Mouse (Mus musculus): ENCODE data around the gene 4930535I16Rik. TPM values are rescaled to one million over a fixed set of nuclear protein-coding genes. Genes with fewer than 3 reads are reported as not detected.

4930535I16Rik gene
- polyA plus RNA-seq, 1 experiment, result not detected

GRCm38 (mm10) chr4:123929994-123930393, 12.2 kb upstream of the 4930535I16Rik start:
- Histone ChIP-seq H3K27me3 (ENCODE audit: control insufficient read depth, insufficient read depth, insufficient read length) (no peaks in the 10 kb centered on the region), H3K79me2 (ENCODE audit: control insufficient read depth, insufficient read depth) (peaks cover 3% of the 10 kb centered on the region), H3ac (ENCODE audit: control insufficient read depth, insufficient read length) (no peak overlapping the region), H3K4me3 (no peak overlapping the region), H3K36me3 (ENCODE audit: control insufficient read depth, insufficient read depth) (peaks cover 57% of the 10 kb centered on the region), H3K4me2 (ENCODE audit: low read depth) (no peak overlapping the region)
- TF ChIP-seq POLR2AphosphoS2 (IDR thresholded peaks at IDR 0.05; ENCODE audit: insufficient read length, low read depth), result no peak
- TF ChIP-seq MAX (IDR thresholded peaks at IDR 0.05; ENCODE audit: low read depth), result no peak
- TF ChIP-seq USF1 (IDR thresholded peaks at IDR 0.05; ENCODE audit: low read depth), result no peak
- no peak for TF ChIP-seq MYOG (IDR thresholded peaks at IDR 0.05; ENCODE audit: control insufficient read depth in 1 of 3, insufficient read depth in 1 of 3, insufficient read length in 2 of 3, low read depth in 2 of 3)
- no peak for TF ChIP-seq TCF3 (IDR thresholded peaks at IDR 0.05; ENCODE audit: insufficient read length, low read depth)
- TF ChIP-seq POLR2A (IDR thresholded peaks at IDR 0.05; ENCODE audit: insufficient read length, low read depth), result no peak
- TF ChIP-seq E2F4 (IDR thresholded peaks at IDR 0.05; ENCODE audit: insufficient read depth), result no peak
- TF ChIP-seq TCF12 (IDR thresholded peaks at IDR 0.05; ENCODE audit: insufficient read depth, poor library complexity, severe bottlenecking), result no peak
- no peak for TF ChIP-seq CEBPB (IDR thresholded peaks at IDR 0.05; ENCODE audit: insufficient read depth, poor library complexity, severe bottlenecking)
- no peak for TF ChIP-seq REST (IDR thresholded peaks at IDR 0.05; ENCODE audit: insufficient read depth, insufficient read length)
- no peak for TF ChIP-seq SRF (IDR thresholded peaks at IDR 0.05; ENCODE audit: control insufficient read depth, insufficient read length, low read depth)
- no peak for TF ChIP-seq MYOD1 (IDR thresholded peaks at IDR 0.05; ENCODE audit: control insufficient read depth in 1 of 3, insufficient read length in 2 of 3, low read depth in 2 of 3)

GRCm38 (mm10) chr4:123927961-123928360, 10.1 kb upstream of the 4930535I16Rik start:
- Histone ChIP-seq H3K27me3 (ENCODE audit: control insufficient read depth, insufficient read depth, insufficient read length) (no peaks in the 10 kb centered on the region), H3K4me2 (ENCODE audit: low read depth) (no peak overlapping the region), H3K4me3 (no peak overlapping the region), H3K79me2 (ENCODE audit: control insufficient read depth, insufficient read depth) (peaks cover 3% of the 10 kb centered on the region), H3K36me3 (ENCODE audit: control insufficient read depth, insufficient read depth) (peaks cover 56% of the 10 kb centered on the region), H3ac (ENCODE audit: control insufficient read depth, insufficient read length) (no peak overlapping the region)
- TF ChIP-seq TCF3 (IDR thresholded peaks at IDR 0.05; ENCODE audit: insufficient read length, low read depth) (no peak), REST (IDR thresholded peaks at IDR 0.05; ENCODE audit: insufficient read depth, insufficient read length) (no peak), CEBPB (IDR thresholded peaks at IDR 0.05; ENCODE audit: insufficient read depth, poor library complexity, severe bottlenecking) (no peak), E2F4 (IDR thresholded peaks at IDR 0.05; ENCODE audit: insufficient read depth) (no peak), MYOD1 (IDR thresholded peaks at IDR 0.05; ENCODE audit: control insufficient read depth in 1 of 3, insufficient read length in 2 of 3, low read depth in 2 of 3) (peak in 2 of 3 experiments; percentile 31 to 54), TCF12 (IDR thresholded peaks at IDR 0.05; ENCODE audit: insufficient read depth, poor library complexity, severe bottlenecking) (no peak), MYOG (IDR thresholded peaks at IDR 0.05; ENCODE audit: control insufficient read depth in 1 of 3, insufficient read depth in 1 of 3, insufficient read length in 2 of 3, low read depth in 2 of 3) (peak in 2 of 3 experiments; percentile 30)

- Histone ChIP-seq H3K27me3 (ENCODE audit: control insufficient read depth, insufficient read depth, insufficient read length) (no peaks in the 10 kb centered on the region), H3K4me3 (no peak overlapping the region), H3K79me2 (ENCODE audit: control insufficient read depth, insufficient read depth) (peaks cover 43% of the 10 kb centered on the region), H3K4me2 (ENCODE audit: low read depth) (no peak overlapping the region), H3ac (ENCODE audit: control insufficient read depth, insufficient read length) (no peak overlapping the region), H3K36me3 (ENCODE audit: control insufficient read depth, insufficient read depth) (peaks cover 53% of the 10 kb centered on the region)
- TF ChIP-seq MYOG (IDR thresholded peaks at IDR 0.05; ENCODE audit: control insufficient read depth in 1 of 3, insufficient read depth in 1 of 3, insufficient read length in 2 of 3, low read depth in 2 of 3) (no peak), SRF (IDR thresholded peaks at IDR 0.05; ENCODE audit: control insufficient read depth, insufficient read length, low read depth) (no peak), TCF3 (IDR thresholded peaks at IDR 0.05; ENCODE audit: insufficient read length, low read depth) (no peak), CEBPB (IDR thresholded peaks at IDR 0.05; ENCODE audit: insufficient read depth, poor library complexity, severe bottlenecking) (no peak), POLR2AphosphoS2 (IDR thresholded peaks at IDR 0.05; ENCODE audit: insufficient read length, low read depth) (no peak), TCF12 (IDR thresholded peaks at IDR 0.05; ENCODE audit: insufficient read depth, poor library complexity, severe bottlenecking) (no peak), E2F4 (IDR thresholded peaks at IDR 0.05; ENCODE audit: insufficient read depth) (no peak), POLR2A (IDR thresholded peaks at IDR 0.05; ENCODE audit: insufficient read length, low read depth) (no peak), REST (IDR thresholded peaks at IDR 0.05; ENCODE audit: insufficient read depth, insufficient read length) (no peak), MAX (IDR thresholded peaks at IDR 0.05; ENCODE audit: low read depth) (no peak), USF1 (IDR thresholded peaks at IDR 0.05; ENCODE audit: low read depth) (no peak), MYOD1 (IDR thresholded peaks at IDR 0.05; ENCODE audit: control insufficient read depth in 1 of 3, insufficient read length in 2 of 3, low read depth in 2 of 3) (no peak)
Measured at GRCm38 (mm10) chr4:123921055-123921565, 3.3 kb upstream of the 4930535I16Rik start.

GRCm38 (mm10) chr4:123918851-123919250, 1.0 kb upstream of the 4930535I16Rik start:
- Histone ChIP-seq H3K36me3 (ENCODE audit: control insufficient read depth, insufficient read depth) (peaks cover 38% of the 10 kb centered on the region), H3K27me3 (ENCODE audit: control insufficient read depth, insufficient read depth, insufficient read length) (no peaks in the 10 kb centered on the region), H3ac (ENCODE audit: control insufficient read depth, insufficient read length) (no peak overlapping the region), H3K4me3 (peak overlapping the region; percentile 78), H3K79me2 (ENCODE audit: control insufficient read depth, insufficient read depth) (peaks cover 63% of the 10 kb centered on the region), H3K4me2 (ENCODE audit: low read depth) (peak overlapping the region; percentile 80)
- no peak for TF ChIP-seq POLR2AphosphoS2 (IDR thresholded peaks at IDR 0.05; ENCODE audit: insufficient read length, low read depth)
- no peak for TF ChIP-seq MYOD1 (IDR thresholded peaks at IDR 0.05; ENCODE audit: control insufficient read depth in 1 of 3, insufficient read length in 2 of 3, low read depth in 2 of 3)
- no peak for TF ChIP-seq SRF (IDR thresholded peaks at IDR 0.05; ENCODE audit: control insufficient read depth, insufficient read length, low read depth)
- no peak for TF ChIP-seq MAX (IDR thresholded peaks at IDR 0.05; ENCODE audit: low read depth)
- no peak for TF ChIP-seq MYOG (IDR thresholded peaks at IDR 0.05; ENCODE audit: control insufficient read depth in 1 of 3, insufficient read depth in 1 of 3, insufficient read length in 2 of 3, low read depth in 2 of 3)
- TF ChIP-seq TCF3 (IDR thresholded peaks at IDR 0.05; ENCODE audit: insufficient read length, low read depth), result no peak
- TF ChIP-seq POLR2A (IDR thresholded peaks at IDR 0.05; ENCODE audit: insufficient read length, low read depth), result no peak
- TF ChIP-seq USF1 (IDR thresholded peaks at IDR 0.05; ENCODE audit: low read depth), result no peak
- no peak for TF ChIP-seq CEBPB (IDR thresholded peaks at IDR 0.05; ENCODE audit: insufficient read depth, poor library complexity, severe bottlenecking)
- no peak for TF ChIP-seq E2F4 (IDR thresholded peaks at IDR 0.05; ENCODE audit: insufficient read depth)
- TF ChIP-seq REST (IDR thresholded peaks at IDR 0.05; ENCODE audit: insufficient read depth, insufficient read length), result no peak
- no peak for TF ChIP-seq TCF12 (IDR thresholded peaks at IDR 0.05; ENCODE audit: insufficient read depth, poor library complexity, severe bottlenecking)

Data from myocyte (in vitro differentiated cells).